Comparison of ENCODE assay signal across 8 mouse cellular contexts in the genomic region with DNA sequence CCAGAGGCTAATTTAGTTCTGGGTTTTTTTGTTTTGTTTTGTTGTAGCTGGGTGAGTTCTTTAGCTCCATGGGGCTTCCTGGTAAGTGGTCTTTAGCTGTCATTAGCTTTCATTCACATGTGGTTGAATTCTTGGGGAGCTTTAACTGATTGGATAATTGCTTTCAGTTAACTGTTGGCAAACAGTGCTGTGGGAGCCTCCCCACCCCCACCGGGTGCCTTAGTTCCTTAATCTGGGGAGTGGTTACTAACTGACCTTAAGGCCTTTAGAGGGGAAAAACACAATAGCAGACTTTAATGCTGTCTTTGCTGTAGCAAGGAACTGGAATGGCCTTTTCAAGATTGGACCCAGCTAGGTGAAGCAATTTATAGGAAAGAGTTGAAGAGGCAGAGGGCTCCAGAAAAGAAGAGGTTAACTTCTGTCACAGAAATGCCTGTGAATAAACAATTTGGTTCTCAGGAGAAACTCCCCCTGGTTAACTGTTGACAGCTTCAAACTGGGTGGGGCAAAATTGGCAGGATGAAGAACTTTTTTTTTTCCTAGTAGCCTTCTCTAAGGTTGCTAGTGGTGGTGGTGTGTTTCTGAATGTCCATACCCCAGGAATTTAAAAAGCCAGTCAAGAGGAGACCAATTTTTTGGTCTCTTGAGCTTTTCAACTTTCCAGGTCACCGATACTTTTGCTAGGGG. TPM values are rescaled to one million over a fixed set of nuclear protein-coding genes. Genes with fewer than 3 reads are reported as not detected.
DNase-seq lines count a peak whose midpoint lies in the region; ATAC-seq and TF ChIP-seq lines count a peak whose summit lies in the region.

No protein-coding gene starts in this region.

- peaks cover 25% of the 10 kb centered on the region for H3K4me1 ChIP-seq in forebrain, embryonic 10.5 days
- peaks cover 11% of the 10 kb centered on the region for H3K4me1 ChIP-seq in forebrain, embryonic 13.5 days
- peaks cover 34% of the 10 kb centered on the region for H3K4me1 ChIP-seq in liver, postnatal 0 days (ENCODE audit: insufficient read depth)

- peak; percentile 52 for DNase-seq in forebrain, embryonic 10.5 days (ENCODE audit: extremely low spot score, low spot score)
- peak; percentile 81 for DNase-seq in 416B (ENCODE audit: low read depth)
- DNase-seq in embryo, embryonic 9.5 days (ENCODE audit: extremely low spot score) = peak; percentile 40
- peak; percentile 63 for DNase-seq in liver, postnatal 0 days
- no peak for DNase-seq in testis, postnatal 10 days (ENCODE audit: low spot score)
- DNase-seq in right cerebral cortex, adult 2 months (ENCODE audit: low spot score in 2 of 2) = no peak
- DNase-seq in frontal cortex, adult 2 months (ENCODE audit: extremely low spot score in 1 of 2, low spot score in 1 of 2) = no peak

- peaks cover 100% of the 10 kb centered on the region for H3K27me3 ChIP-seq in forebrain, embryonic 10.5 days (ENCODE audit: poor library complexity, severe bottlenecking)
- peaks cover 44% of the 10 kb centered on the region for H3K27me3 ChIP-seq in forebrain, embryonic 13.5 days
- H3K27me3 ChIP-seq in liver, postnatal 0 days (ENCODE audit: insufficient read depth, low read length) = no peaks in the 10 kb centered on the region

- H3K27ac ChIP-seq in forebrain, embryonic 10.5 days = no peak overlapping the region
- no peak overlapping the region for H3K27ac ChIP-seq in forebrain, embryonic 13.5 days
- H3K27ac ChIP-seq in liver, postnatal 0 days (ENCODE audit: low read depth) = peak overlapping the region; percentile 70

- H3K36me3 ChIP-seq in forebrain, embryonic 10.5 days (replicated peaks) = peaks cover 21% of the 10 kb centered on the region; the same call in 1 of the 2 replicates
- no peaks in the 10 kb centered on the region for H3K36me3 ChIP-seq in forebrain, embryonic 13.5 days (ENCODE audit: poor library complexity, severe bottlenecking)
- H3K36me3 ChIP-seq in liver, postnatal 0 days (replicated peaks; ENCODE audit: insufficient read depth, low read length) = 0 out of 2 replicates have a peak, but pooled peaks cover 4% of the 10 kb centered on the region

- H3K4me2 ChIP-seq in forebrain, embryonic 13.5 days = no peak overlapping the region
- H3K4me2 ChIP-seq in liver, postnatal 0 days (ENCODE audit: low read depth, low read length) = 0 out of 2 replicates have a peak overlapping the region, but pooled peaks have one; percentile 29

- TF ChIP-seq CTCF in liver, postnatal 0 days (IDR thresholded peaks at IDR 0.05; ENCODE audit: low read depth) = no peak

- H3K4me3 ChIP-seq in forebrain, embryonic 10.5 days = no peak overlapping the region
- H3K4me3 ChIP-seq in forebrain, embryonic 13.5 days = no peak overlapping the region
- no peak overlapping the region for H3K4me3 ChIP-seq in liver, postnatal 0 days (ENCODE audit: low read depth, low read length)

- H3K9me3 ChIP-seq in forebrain, embryonic 10.5 days = no peaks in the 10 kb centered on the region
- H3K9me3 ChIP-seq in forebrain, embryonic 13.5 days (replicated peaks) = no peaks in the 10 kb centered on the region
- no peaks in the 10 kb centered on the region for H3K9me3 ChIP-seq in liver, postnatal 0 days (ENCODE audit: low read length)

- no peak for ATAC-seq in forebrain, embryonic 13.5 days
- peak; percentile 21; the same call in 1 of the 2 replicates for ATAC-seq in liver, postnatal 0 days

- WGBS in forebrain, embryonic 10.5 days = 18% methylated on average over 2 of the region's 2 CpGs
- 10% methylated on average over 2 of the region's 2 CpGs for WGBS in forebrain, embryonic 13.5 days
- 19% methylated on average over 2 of the region's 2 CpGs for WGBS in liver, postnatal 0 days (ENCODE audit: insufficient replicate concordance)

- no peak for TF ChIP-seq EP300 in liver, postnatal 0 days (IDR thresholded peaks at IDR 0.05; ENCODE audit: low read depth)

- no peak overlapping the region for H3K9ac ChIP-seq in forebrain, embryonic 13.5 days
- peak overlapping the region; percentile 8; the same call in 1 of the 2 replicates for H3K9ac ChIP-seq in liver, postnatal 0 days (replicated peaks)

RNA-seq across cellular contexts. Expression of a gene that starts 7.2 kb away (rescaled TPM):
- polyA plus RNA-seq in forebrain, embryonic 10.5 days (2016; fragmentation: Nextera tagmentation; extraction: Ambion mirVana) = 65.3 and 66.0 TPM in 2 replicates
- polyA plus RNA-seq in forebrain, embryonic 13.5 days (2015; fragmentation: Nextera tagmentation; extraction: Ambion mirVana) = 59.4 and 65.7 TPM in 2 replicates
- 24.4 and 24.7 TPM in 2 replicates for polyA plus RNA-seq in liver, postnatal 0 days (2015; fragmentation: Nextera tagmentation; extraction: Ambion mirVana)
- polyA plus RNA-seq in frontal cortex, adult 2 months (2012; rRNA removed) = 69.2 and 70.6 TPM in 2 replicates

RNA-seq across cellular contexts. Expression of a gene that starts 57.0 kb away (rescaled TPM):
- polyA plus RNA-seq in forebrain, embryonic 10.5 days (2016; fragmentation: Nextera tagmentation; extraction: Ambion mirVana) = 5.0 and 5.4 TPM in 2 replicates
- 12.6 and 15.7 TPM in 2 replicates for polyA plus RNA-seq in forebrain, embryonic 13.5 days (2015; fragmentation: Nextera tagmentation; extraction: Ambion mirVana)
- 1.1 TPM in 2 replicates for polyA plus RNA-seq in liver, postnatal 0 days (2015; fragmentation: Nextera tagmentation; extraction: Ambion mirVana)
- polyA plus RNA-seq in frontal cortex, adult 2 months (2012; rRNA removed) = 23.4 and 24.8 TPM in 2 replicates

Comparison
In these comparisons a context has a peak if more than half of its experiments do, and no peak if none do; other contexts are left out.
1. DNase-seq: peak in forebrain, embryonic 10.5 days (single experiment), 416B (single experiment), embryo, embryonic 9.5 days (single experiment) and liver, postnatal 0 days (single experiment); none in testis, postnatal 10 days (single experiment), right cerebral cortex, adult 2 months (0 of 2) and frontal cortex, adult 2 months (0 of 2).